Mouse (Mus musculus): ENCODE results near the gene Irx1.

GRCm38 (mm10) chr13:71951966-71952365, 11.6 kb downstream of the Irx1 start:
- no peak for TF ChIP-seq CTCF (IDR thresholded peaks at IDR 0.05; ENCODE audit: control insufficient read depth, insufficient read depth, low read length)
- no peak for TF ChIP-seq POLR2A (IDR thresholded peaks at IDR 0.05; ENCODE audit: borderline replicate concordance, control insufficient read depth, low read depth, low read length)
